Mouse (Mus musculus) liver, embryonic 14.5 days (tissue): ENCODE measurements around the gene Trim2.

Experiments used
- CTCF ChIP-seq: IDR thresholded peaks from 2 replicates; pipeline ENCODE4 v1.5.1; 2016; ENCODE audit warnings: antibody characterized with exemption, low read depth, control low read depth
- EP300 ChIP-seq: IDR thresholded peaks from 2 replicates; pipeline ENCODE4 v1.6.1; 2016; ENCODE audit warnings: antibody characterized with exemption, low read depth

DNA sequence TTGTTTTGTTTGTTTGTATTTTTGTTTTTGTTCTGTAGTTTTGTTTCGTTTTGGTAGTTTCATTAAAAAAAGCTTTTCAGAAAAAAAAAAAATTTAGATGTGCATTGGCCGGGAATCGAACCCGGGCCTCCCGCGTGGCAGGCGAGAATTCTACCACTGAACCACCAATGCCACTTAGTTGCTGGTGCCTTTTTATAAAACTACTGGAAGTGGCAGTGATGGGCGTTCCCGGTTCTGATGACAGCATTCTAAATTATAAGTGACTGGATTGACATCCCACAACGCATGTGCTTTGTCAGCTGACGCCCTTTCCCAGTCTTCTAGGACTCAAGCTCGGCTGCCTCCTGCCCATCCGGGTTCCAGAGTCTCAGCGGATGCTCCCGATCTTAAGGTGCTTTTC is 77.8 kb downstream of the Trim2 start:
- no peak for TF ChIP-seq CTCF
- TF ChIP-seq EP300, result no peak
